Mouse (Mus musculus): Measurements from ENCODE around the gene Vipr1. TPM values are rescaled to one million over a fixed set of nuclear protein-coding genes. Genes with fewer than 3 reads are reported as not detected.

The Vipr1 gene
- polyA plus RNA-seq, 1 experiment from 2014 or later = 0.45 TPM

DNA sequence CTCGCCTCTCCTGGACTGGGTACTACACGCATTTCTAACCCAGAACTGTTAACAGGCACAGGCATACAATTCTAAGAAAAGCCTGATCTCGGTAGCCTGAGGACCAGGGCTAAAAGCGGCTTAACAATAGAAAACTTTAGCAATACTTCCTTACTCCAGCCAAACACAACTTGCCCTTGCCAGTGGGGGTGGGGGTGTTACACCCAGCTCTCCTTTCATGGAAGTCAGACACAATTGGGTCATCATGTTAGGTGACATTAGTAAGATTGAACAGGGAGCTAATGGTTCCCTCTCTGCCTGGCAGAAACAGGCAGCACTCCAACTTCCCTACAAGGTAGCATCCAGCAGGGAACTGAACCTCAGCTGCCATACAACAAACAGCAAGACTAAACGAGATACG, 33.1 kb upstream of the Vipr1 start:
- 61% methylated on average over 6 of the region's 6 CpGs for WGBS
- H3K9ac ChIP-seq (replicated peaks) = no peak overlapping the region

DNA sequence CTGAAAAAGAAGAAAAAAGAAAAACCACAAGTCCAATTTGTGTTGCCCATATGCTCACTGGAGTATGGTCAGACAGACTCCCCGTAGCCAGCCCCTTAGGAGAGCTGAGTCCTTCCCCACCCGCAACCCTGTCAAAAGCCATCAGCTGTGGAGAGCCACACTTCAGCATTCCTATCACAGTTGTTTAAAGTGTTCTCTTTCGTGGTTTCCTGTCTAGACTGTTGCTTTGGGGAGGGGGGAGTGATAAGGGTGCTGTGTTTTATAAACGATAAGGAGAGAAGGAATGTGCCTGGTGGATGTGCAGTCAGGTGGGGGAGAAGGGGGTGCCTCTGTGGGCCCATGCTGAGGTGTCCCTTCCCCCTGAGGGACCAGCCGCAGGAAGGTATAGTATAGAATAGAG, 29.3 kb upstream of the Vipr1 start:
- no peak overlapping the region for H3K4me3 ChIP-seq
- H3K9ac ChIP-seq (replicated peaks) = no peak overlapping the region
- no peaks in the 10 kb centered on the region for H3K9me3 ChIP-seq
- no peaks in the 10 kb centered on the region for H3K36me3 ChIP-seq
- no peak for ATAC-seq (replicated peaks)
- H3K27ac ChIP-seq (replicated peaks) = no peak overlapping the region
- H3K4me2 ChIP-seq (replicated peaks) = no peak overlapping the region
- WGBS = 77% methylated on average over 5 of the region's 5 CpGs
- H3K4me1 ChIP-seq = no peaks in the 10 kb centered on the region
- H3K27me3 ChIP-seq = no peaks in the 10 kb centered on the region

More for the DNA sequence above, 33.1 kb upstream of the Vipr1 start:
- ATAC-seq (replicated peaks) = no peak
- H3K9me3 ChIP-seq = no peaks in the 10 kb centered on the region
- no peaks in the 10 kb centered on the region for H3K27me3 ChIP-seq
- H3K4me3 ChIP-seq = no peak overlapping the region
- no peak overlapping the region for H3K27ac ChIP-seq (replicated peaks)
- H3K4me2 ChIP-seq (replicated peaks) = no peak overlapping the region
- H3K36me3 ChIP-seq = no peaks in the 10 kb centered on the region
- H3K4me1 ChIP-seq = 0 out of 2 replicates have a peak, but pooled peaks cover 3% of the 10 kb centered on the region

DNA sequence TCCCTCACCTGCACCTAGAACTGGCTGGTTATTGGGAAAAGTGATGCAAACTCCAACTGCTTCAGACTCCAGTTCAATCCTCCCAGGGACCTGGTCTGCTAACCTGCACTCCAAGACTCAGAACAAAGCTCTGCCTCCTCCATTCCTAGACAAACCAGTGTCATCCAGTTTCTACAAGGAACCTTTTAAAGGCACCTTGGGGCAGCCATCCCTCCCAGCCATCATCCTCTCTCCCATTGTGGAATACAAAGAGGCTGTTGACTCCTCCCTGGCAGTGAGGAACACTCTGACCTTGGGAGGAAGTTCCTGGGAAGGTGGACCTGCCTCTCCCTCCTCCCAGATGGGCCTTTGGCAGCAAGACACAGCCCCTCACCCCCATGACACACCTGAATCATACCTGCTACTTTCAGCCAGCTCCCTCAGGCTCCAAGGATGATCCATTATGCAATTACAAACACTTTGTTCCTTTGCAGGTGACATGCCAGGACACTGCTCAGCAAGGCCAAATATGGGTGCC, 28.2 kb upstream of the Vipr1 start:
- Histone ChIP-seq H3K4me1 (no peaks in the 10 kb centered on the region), H3K4me2 (replicated peaks) (no peak overlapping the region), H3K36me3 (no peaks in the 10 kb centered on the region), H3K27ac (replicated peaks) (no peak overlapping the region), H3K9ac (replicated peaks) (no peak overlapping the region), H3K4me3 (no peak overlapping the region), H3K27me3 (no peaks in the 10 kb centered on the region), H3K9me3 (no peaks in the 10 kb centered on the region)
- ATAC-seq (replicated peaks) = no peak

DNA sequence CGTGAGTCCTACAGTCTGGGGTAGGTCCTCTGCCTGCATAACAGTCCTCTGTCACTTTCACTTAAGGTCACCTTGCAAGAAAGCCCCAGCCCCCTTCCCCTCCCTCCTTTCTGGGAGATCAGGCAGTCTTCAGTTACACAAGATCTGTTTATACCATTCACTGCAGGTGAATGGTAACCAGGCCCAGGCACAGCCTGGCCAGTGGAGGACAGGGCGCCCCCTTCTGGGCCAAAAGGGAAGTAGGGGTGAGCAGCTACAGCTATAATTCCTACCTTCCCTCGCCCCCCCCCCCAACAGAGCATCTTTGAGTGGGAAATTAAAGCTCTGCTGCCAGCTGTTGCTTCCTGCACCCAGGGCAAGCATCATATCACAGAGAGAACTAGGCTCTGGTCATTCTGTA, 26.0 kb upstream of the Vipr1 start:
- WGBS = 55% methylated on average over 3 of the region's 3 CpGs
- Histone ChIP-seq H3K4me3 (no peak overlapping the region), H3K4me2 (replicated peaks) (no peak overlapping the region), H3K9ac (replicated peaks) (no peak overlapping the region), H3K4me1 (no peaks in the 10 kb centered on the region), H3K27me3 (no peaks in the 10 kb centered on the region), H3K36me3 (no peaks in the 10 kb centered on the region), H3K27ac (replicated peaks) (no peak overlapping the region), H3K9me3 (no peaks in the 10 kb centered on the region)
- ATAC-seq (replicated peaks) = no peak

DNA sequence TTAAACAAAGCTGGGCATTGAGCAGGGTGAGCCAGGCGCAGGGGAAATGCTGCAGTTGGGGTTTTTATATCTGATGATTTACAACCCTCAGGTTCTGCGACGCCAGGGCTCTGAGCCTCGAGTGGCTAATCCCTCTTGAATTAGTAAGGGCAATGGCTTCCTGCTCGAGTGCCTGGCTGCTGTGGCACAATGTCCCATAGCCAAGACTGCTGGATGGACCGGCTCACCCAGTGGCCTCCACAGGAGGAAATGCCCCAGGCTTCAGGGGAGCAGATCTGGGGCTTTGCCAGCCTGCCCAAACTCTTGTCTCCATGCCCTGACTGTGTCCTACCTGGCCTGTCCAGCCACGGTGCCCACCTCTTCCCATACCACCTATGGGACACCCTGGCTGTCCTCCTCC, 23.1 kb upstream of the Vipr1 start:
- WGBS = 42% methylated on average over 7 of the region's 7 CpGs
- Histone ChIP-seq H3K27ac (replicated peaks) (no peak overlapping the region), H3K27me3 (no peaks in the 10 kb centered on the region), H3K36me3 (no peaks in the 10 kb centered on the region), H3K4me3 (no peak overlapping the region), H3K9ac (replicated peaks) (no peak overlapping the region), H3K4me2 (replicated peaks) (no peak overlapping the region), H3K9me3 (no peaks in the 10 kb centered on the region), H3K4me1 (no peaks in the 10 kb centered on the region)
- ATAC-seq (replicated peaks) = no peak

DNA sequence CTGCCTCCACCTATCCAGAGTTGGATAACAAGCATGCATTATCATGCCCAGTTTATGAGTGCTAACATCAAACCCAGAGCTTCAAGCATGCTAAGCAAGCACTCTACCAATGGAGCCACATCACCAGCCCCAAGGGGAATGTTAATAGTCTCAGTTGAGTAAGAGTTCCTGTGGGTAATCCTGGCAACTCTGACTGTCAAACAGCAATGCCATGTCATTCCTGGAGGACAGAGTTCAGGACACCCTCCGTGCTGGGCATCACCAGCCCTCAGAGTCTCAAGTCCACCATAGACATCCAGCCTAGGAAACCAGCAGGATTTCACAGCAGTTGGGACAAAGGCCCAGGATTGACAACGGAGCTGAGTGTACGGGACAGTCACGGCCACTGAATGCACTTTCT, 19.3 kb upstream of the Vipr1 start:
- Histone ChIP-seq H3K4me1 (no peaks in the 10 kb centered on the region), H3K4me3 (no peak overlapping the region), H3K27me3 (no peaks in the 10 kb centered on the region), H3K36me3 (no peaks in the 10 kb centered on the region), H3K9me3 (no peaks in the 10 kb centered on the region), H3K27ac (replicated peaks) (no peak overlapping the region), H3K9ac (replicated peaks) (no peak overlapping the region), H3K4me2 (replicated peaks) (no peak overlapping the region)
- 86% methylated on average over 4 of the region's 4 CpGs for WGBS
- ATAC-seq (replicated peaks) = no peak

DNA sequence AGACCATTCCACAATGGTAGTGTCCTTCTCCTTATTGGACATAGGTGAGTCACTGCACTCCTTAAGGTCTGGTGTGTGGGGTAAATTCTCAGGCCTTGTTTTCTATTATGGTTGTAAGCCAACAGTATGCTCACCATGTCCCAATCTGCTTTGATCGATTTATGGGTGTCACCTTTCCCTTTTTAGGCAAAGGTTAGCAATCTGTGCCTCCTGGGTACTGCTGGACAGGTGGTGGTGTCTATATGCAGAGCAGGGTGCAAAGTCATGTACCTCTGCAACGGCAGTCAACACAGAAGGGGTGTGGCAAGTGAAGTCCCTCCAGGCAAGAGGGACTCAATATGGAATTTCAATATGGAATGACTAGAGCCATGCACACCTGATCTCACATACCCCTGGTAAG, 17.6 kb upstream of the Vipr1 start:
- no peak overlapping the region for H3K4me3 ChIP-seq
- no peak overlapping the region for H3K4me2 ChIP-seq (replicated peaks)
- H3K27me3 ChIP-seq = no peaks in the 10 kb centered on the region
- H3K9me3 ChIP-seq = no peaks in the 10 kb centered on the region
- no peak overlapping the region for H3K27ac ChIP-seq (replicated peaks)
- no peaks in the 10 kb centered on the region for H3K36me3 ChIP-seq
- no peak for ATAC-seq (replicated peaks)
- WGBS = 92% methylated on average over 2 of the region's 2 CpGs
- H3K4me1 ChIP-seq = no peaks in the 10 kb centered on the region
- no peak overlapping the region for H3K9ac ChIP-seq (replicated peaks)

DNA sequence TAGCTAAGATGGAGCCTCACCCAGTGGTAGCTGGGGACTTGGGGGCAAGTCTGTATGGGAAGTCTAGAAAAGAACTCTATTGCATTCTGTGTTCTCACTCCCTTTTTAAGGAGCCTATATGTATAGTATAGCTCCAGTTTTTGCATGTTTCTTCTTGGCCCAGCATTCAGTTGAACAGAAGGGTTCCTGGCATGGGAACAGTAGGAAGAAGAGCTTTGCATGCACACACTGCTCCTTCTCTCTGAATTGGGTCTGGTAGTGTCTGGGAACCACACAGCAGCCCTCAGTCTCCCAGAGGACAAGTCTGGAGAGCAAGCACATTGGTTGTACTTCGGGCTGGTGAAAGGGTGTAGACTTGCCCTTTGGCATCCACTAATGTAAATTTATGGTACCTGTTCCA, 11.9 kb upstream of the Vipr1 start:
- no peaks in the 10 kb centered on the region for H3K9me3 ChIP-seq
- no peak overlapping the region for H3K9ac ChIP-seq (replicated peaks)
- H3K4me1 ChIP-seq = no peaks in the 10 kb centered on the region
- H3K4me2 ChIP-seq (replicated peaks) = no peak overlapping the region
- WGBS = 89% methylated on average over 1 of the region's 1 CpGs
- H3K4me3 ChIP-seq = no peak overlapping the region
- H3K27ac ChIP-seq (replicated peaks) = no peak overlapping the region
- ATAC-seq (replicated peaks) = no peak
- no peaks in the 10 kb centered on the region for H3K36me3 ChIP-seq
- H3K27me3 ChIP-seq = no peaks in the 10 kb centered on the region

DNA sequence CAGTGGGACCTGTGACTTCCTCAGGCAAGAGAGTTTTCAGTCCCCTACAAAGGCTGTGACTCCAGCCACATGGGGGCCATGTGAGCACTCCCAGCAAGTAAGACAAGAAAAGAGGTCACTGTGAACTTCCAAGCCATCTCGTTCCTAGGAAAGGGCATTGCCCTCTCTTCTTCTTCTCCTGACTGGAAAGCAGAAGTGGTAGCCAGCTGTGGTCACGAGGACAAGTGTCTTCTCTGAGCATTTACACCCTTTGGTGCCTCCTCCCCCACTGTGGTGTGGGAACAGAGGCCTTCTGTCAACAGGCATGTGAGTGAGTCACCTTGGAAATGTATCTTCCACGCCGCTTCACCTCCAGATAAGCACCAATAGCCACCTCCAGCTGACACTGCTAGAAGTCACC, 10.6 kb upstream of the Vipr1 start:
- ATAC-seq (replicated peaks) = no peak
- 77% methylated on average over 4 of the region's 4 CpGs for WGBS

DNA sequence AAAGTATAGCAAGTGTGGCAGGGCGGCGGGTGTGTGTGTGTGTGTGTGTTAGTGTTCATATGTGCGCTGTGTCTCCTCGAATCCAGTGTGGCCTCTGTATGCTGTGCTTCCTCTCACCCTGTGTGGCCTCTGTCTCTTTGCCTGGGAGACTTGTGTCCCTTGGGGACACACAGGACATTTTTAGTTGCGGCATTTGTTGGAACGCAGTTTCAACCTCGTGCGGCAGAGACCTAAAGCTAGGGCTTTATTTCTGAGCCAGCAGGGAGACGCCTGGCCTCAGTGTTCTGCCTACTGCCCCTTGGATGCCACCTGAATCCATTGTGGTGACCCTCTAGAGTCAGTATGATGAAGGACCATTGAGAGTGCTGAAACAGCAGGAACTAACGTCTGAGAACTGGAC, 9.6 kb upstream of the Vipr1 start:
- 87% methylated on average over 10 of the region's 10 CpGs for WGBS
- no peaks in the 10 kb centered on the region for H3K27me3 ChIP-seq
- ATAC-seq (replicated peaks) = no peak
- H3K9ac ChIP-seq (replicated peaks) = no peak overlapping the region
- no peaks in the 10 kb centered on the region for H3K9me3 ChIP-seq
- H3K36me3 ChIP-seq = no peaks in the 10 kb centered on the region
- H3K4me3 ChIP-seq = no peak overlapping the region
- no peaks in the 10 kb centered on the region for H3K4me1 ChIP-seq
- no peak overlapping the region for H3K4me2 ChIP-seq (replicated peaks)
- no peak overlapping the region for H3K27ac ChIP-seq (replicated peaks)

More for the DNA sequence above, 10.6 kb upstream of the Vipr1 start:
- H3K27ac ChIP-seq (replicated peaks) = no peak overlapping the region
- no peaks in the 10 kb centered on the region for H3K4me1 ChIP-seq
- H3K4me2 ChIP-seq (replicated peaks) = no peak overlapping the region
- H3K9me3 ChIP-seq = no peaks in the 10 kb centered on the region
- no peaks in the 10 kb centered on the region for H3K27me3 ChIP-seq
- H3K4me3 ChIP-seq = no peak overlapping the region
- no peaks in the 10 kb centered on the region for H3K36me3 ChIP-seq
- no peak overlapping the region for H3K9ac ChIP-seq (replicated peaks)

DNA sequence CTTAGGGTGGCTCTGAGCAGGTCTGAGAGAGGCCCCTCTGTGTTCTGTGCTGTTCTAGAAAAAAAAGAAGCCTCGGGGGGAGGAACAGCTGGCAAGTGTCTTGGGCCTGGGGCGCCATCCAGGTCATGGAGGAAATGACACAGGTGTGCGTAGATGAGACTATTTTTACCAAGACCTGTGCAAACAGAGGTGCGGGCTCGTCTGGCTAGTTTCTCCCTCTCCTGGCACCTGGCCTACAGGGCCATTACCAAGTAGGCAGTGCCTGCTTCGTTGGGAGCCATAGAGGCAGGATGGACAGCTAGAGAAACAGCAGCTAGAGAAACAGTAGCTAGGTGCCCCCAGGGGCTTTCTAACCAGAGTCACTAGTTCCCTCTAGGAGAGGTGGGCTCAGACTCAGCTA, 9.2 kb upstream of the Vipr1 start:
- no peak for ATAC-seq (replicated peaks)
- 82% methylated on average over 6 of the region's 6 CpGs for WGBS
- H3K4me1 ChIP-seq = no peaks in the 10 kb centered on the region
- H3K27ac ChIP-seq (replicated peaks) = no peak overlapping the region
- H3K9me3 ChIP-seq = no peaks in the 10 kb centered on the region
- no peak overlapping the region for H3K4me2 ChIP-seq (replicated peaks)
- no peaks in the 10 kb centered on the region for H3K36me3 ChIP-seq
- no peaks in the 10 kb centered on the region for H3K27me3 ChIP-seq
- H3K4me3 ChIP-seq = no peak overlapping the region
- H3K9ac ChIP-seq (replicated peaks) = no peak overlapping the region

DNA sequence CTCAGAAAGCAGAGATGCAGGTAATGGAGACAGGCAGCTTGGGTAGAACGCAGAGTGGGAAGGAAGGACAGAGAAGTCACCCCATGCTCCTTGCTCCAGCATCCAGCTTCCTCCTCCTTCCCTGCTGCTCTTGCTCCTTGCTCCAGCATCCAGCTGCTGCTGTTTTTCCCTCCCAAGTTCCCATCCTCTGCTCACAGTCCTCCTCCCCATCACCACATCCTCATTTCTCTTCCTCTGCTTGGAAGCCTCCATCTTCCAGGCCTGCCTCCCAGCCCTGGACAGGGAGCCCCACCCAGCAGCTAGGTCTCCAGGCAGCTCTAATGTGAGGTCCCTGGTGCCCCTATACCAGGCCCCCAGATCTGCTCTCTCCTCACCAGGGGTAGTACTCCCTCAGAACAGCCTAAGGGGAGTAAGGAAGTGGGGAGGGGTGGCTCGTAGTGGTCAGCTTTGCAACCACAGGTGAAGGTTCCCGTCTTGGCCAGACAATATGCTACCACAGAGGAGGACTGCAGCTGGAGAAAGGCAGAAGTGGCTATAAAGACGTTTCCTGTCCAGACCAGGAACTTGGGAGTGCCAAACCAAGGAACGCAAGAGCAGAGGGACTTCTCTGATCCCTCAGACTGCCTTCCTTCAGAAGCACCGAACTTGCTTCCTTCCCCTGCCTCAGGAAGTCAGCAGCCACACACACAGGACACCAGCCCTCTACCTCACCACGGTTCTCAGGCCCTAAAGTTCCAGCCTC, 6.5 kb upstream of the Vipr1 start:
- H3K4me2 ChIP-seq (replicated peaks) = no peak overlapping the region
- H3K9ac ChIP-seq (replicated peaks) = no peak overlapping the region
- ATAC-seq (replicated peaks) = no peak
- H3K27ac ChIP-seq (replicated peaks) = no peak overlapping the region
- no peaks in the 10 kb centered on the region for H3K36me3 ChIP-seq
- H3K9me3 ChIP-seq = no peaks in the 10 kb centered on the region
- H3K27me3 ChIP-seq = peaks cover 9% of the 10 kb centered on the region
- 63% methylated on average over 7 of the region's 7 CpGs for WGBS
- peaks cover 5% of the 10 kb centered on the region; the same call in 1 of the 2 replicates for H3K4me1 ChIP-seq
- H3K4me3 ChIP-seq = no peak overlapping the region

DNA sequence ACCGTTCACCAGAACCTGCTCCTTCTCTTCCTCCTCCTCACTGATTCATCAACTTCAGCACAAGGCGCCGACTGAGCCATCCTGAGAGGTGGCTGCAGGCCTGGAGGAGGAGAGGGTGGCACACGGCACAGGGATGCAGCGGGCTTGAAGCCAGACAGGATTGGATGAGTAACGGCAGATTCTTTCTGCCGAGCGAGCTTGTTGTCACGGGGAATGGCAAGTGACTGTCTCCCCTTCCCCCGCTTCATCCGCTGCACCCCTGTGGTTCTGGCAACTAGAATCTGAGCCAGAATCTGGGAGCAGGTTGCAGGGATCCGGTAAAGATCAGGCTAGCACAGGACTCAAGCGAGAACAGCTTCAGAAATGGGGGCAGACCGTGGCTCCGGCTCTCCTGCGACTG, 2.7 kb upstream of the Vipr1 start:
- WGBS = 49% methylated on average over 16 of the region's 16 CpGs

More for the DNA sequence above, 2.7 kb upstream of the Vipr1 start:
- Histone ChIP-seq H3K9me3 (no peaks in the 10 kb centered on the region), H3K4me2 (replicated peaks) (no peak overlapping the region), H3K4me1 (peaks cover 25% of the 10 kb centered on the region), H3K4me3 (no peak overlapping the region), H3K27me3 (peaks cover 38% of the 10 kb centered on the region), H3K27ac (replicated peaks) (no peak overlapping the region), H3K36me3 (no peaks in the 10 kb centered on the region), H3K9ac (replicated peaks) (no peak overlapping the region)
- no peak for ATAC-seq (replicated peaks)

Measured in forebrain, embryonic 15.5 days (tissue).